Mouse (Mus musculus): ENCODE measurements around the gene Usp4. TPM values are rescaled to one million over a fixed set of nuclear protein-coding genes. Genes with fewer than 3 reads are reported as not detected.
"Not testable (repeated sequence)": the region's sequence is repeated elsewhere in the genome, so short reads cannot be mapped to it uniquely, and the experiment has no call there.

Usp4 gene
- polyA plus RNA-seq (2012; rRNA removed): 57.7 and 67.5 TPM in 2 replicates

DNA sequence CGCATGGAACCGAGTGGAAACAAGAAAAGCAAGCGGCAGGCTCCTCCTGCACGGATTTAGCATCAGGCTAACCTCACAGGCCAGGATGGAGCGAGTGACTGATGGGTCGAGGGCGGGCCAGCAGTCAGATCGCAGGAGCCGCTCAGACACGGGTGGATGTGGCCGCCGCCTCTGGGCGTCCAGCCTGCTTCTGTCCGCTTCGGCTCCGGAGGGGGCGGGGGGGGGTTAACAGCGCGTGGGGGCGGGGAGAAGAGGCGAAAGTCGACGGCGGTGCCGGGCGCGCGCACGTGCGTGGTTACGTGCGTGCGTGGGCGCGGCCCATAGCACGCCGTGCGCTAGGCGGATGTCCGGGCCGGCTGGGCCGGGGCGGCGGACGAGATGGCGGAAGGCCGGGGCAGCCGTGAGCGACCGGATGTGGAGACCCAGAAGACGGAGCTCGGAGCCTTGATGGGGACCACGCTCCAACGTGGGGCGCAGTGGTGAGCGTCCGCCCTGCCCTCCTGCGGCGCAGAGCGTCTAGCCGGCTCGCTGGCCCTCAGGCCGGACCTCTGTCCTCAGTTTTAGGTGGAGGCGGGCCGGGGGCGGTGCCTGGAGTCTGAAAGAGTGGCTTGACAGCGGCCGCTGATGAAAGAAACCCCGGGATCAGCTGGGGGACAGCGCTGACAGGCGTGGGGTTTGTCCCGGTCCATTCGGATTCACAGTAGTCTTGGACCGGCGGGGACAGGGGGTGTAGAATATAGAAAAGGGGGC lies at the start of gene Usp4:
Usp4 (plus strand) TSS at position 314 of the 750 bp plus-strand sequence.
- 1% methylated on average over 68 of the region's 75 CpGs for WGBS
- DNase-seq (ENCODE audit: low read depth, low spot score): peak; percentile 55

DNA sequence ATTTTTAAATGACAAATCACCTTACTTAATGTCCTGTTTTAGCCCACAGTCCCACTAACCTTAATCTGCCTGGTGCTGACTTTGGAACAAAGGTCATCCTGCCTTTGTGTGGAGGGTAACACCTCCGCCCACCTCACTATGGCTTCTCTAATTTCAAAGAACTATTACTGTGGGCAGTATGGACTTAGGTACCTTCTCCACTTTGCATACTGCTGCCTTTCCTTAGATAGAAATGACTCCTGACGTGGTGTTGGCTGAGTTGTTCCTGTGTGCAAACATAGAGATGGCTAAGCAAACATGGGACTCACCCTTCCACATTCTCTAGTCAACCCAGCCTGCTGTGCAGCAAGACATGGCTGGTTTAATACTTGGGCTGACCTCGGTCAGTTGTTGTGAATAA lies 45.8 kb upstream of the Usp4 start:
- DNase-seq (ENCODE audit: low read depth, low spot score): no peak
- WGBS: 37% methylated on average over 3 of the region's 3 CpGs

DNA sequence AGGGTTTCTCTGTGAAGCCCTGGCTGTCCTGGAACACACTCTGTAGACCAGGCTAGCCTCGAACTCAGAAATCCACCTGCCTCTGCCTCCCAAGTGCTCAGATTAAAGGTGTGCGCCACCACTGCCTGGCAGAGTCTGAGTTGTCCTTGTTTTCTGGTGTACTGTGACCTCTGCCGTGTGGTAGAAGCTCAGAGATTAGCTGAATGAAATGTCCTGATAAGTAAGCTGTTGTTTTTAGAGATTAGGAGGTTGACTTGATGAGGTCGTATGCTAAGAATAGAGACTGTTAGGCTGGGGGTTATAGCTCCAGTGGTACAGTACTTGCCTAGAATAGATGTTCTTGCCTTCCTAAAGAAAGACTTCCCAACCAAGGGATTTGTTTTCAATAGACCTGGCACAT lies 42.9 kb upstream of the Usp4 start:
- 65% methylated on average over 4 of the region's 4 CpGs for WGBS
- no peak for DNase-seq (ENCODE audit: low read depth, low spot score)

DNA sequence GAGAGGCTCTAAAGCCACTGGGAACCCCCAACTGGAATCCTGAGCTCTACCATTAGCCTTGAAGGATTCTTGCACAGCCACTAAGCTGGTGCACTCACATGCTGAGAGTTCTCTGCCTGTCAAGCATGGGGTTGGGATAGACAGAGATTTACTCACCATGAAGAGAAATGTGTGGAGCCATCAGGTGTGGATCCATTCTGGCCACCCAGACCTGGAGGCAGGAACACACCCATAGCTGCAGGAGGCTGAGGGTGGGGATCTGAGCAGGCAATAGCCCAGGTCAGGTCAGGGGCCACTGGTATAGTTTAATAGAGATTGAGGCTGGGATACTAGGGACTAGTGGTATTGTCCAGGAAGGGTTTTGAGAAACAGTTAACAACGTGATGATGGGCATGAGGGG lies 42.5 kb upstream of the Usp4 start:
- WGBS: 0% methylated on average over 1 of the region's 1 CpGs
- DNase-seq (ENCODE audit: low read depth, low spot score): no peak

DNA sequence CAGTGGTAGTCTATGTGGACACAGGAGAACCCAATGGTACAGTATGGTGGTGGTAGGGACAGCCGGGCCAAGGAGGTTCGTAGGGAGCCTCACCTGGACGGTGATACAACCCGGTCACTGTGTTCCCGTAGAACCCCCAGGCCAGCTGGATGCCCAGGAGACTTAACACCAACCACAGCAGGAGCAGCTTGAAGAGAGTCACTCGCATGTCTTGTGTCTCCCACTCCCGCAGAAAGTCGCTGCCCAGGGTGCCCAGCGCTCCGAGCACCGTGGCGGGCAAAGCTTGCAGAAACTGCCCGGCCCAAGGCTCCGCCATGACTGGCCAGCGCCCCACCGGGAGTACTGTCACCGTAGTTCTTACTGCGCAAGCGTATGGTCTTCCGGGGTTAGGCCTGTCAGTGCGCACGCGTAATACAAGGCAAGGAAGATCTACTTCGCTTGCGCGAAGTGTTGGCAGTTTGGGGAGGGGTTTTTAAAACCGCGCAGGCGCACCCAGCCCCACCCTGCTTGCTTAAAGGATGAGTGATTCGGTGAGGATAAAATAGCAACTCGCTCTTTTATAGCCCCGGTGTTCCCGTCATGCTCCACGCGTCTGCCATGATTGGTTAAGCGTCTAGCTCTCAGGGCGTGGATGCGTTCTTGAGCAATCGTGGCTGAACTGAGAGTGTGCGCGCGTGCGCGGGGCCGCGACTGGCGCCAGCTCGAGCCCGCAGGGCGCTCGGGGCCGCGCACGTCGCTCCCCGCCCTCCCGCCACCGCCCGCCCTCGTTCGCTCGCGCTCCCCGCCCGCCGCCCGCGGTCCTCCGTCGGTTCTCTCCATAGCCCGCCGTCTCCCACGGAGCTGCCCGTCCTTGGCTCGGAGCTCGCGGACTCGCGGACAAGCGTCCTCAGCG lies 41.8 kb upstream of the Usp4 start, which contains the start of the genes Rhoa and Tcta:
Rhoa (plus strand) TSS at position 501 of the 892 bp plus-strand sequence.
Tcta (minus strand) TSS at position 532 of the 892 bp plus-strand sequence.
- DNase-seq (ENCODE audit: low read depth, low spot score): peak; percentile 99
- WGBS: 1% methylated on average over 81 of the region's 81 CpGs

DNA sequence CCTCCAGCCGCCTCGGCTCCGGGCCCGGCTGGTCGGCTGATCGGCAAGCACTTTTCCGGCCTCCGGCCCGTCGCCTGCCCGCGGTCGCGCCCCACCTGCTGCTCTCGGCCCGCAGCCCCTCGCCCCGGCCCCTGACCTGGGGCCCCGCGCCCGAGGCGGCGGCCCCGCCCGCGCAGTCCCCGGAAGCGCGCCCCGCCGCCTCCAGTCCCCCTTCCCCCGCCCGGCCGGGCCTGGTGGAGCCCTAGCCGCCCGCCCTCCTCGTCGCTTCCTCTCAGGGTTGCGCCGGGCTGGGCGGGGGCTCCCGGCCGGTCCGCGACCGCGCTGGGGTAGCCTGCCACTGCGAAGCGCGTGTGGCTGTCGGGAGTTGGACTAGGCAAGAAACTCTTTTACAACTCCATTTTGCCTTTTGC lies 41.1 kb upstream of the Usp4 start:
- no peak for DNase-seq (ENCODE audit: low read depth, low spot score)
- under 1% methylated on average over 48 of the region's 51 CpGs for WGBS

DNA sequence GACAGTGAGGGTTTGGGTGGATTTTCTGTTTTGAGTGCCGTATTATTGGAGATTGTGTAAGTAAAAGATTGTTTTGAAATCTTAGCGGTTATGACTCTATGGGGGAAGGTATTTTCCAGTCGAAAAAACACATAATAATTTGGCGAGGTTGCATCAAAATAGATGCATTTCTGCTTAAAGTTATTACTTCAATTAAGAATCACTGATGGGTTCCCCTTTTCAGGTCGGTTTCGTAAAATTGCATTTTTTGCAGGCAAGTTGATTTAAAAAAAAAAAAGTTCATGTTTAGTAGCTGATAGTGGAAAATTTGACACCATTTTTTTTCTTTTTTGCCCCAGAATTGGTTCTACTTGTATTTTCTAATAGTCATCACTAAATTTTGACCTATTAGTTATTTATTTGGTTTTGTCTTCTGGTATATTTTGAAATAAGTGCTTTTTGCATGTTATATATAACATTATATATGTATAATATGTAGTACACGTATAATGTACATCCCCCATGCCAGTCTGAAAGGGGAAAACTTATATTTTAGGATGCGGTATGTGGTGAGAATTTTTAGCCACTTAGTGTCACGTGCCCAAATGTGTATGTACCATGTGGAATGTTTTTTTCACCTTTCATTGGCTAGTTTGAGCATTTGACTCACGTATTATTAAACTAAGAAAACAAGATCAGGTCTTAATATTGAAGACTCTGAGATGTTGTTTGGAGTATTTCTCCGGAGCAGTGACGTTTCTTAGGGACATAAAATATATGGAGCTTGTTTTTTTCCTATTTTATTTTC lies 40.4 kb upstream of the Usp4 start:
- under 1% methylated on average over 12 of the region's 12 CpGs for WGBS
- DNase-seq (ENCODE audit: low read depth, low spot score): no peak

DNA sequence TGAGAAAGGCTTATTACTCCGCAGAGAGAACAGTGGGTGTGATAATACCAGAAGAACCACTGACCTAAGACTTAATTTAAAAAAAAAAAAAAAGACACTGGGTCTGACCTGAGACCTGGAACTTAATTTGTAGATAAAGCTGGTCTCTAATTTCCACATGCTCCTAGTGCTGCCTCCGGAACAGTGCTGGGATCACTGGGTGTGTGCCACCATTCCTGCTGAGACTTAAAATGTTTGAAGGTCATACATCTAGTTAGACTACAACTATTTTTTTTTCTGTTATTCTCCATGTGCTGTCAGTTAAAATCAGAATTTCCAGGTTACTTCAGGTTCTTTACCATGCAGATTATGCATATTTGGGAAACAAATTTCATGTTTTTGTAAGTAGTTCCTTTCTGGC lies 39.5 kb upstream of the Usp4 start:
- DNase-seq (ENCODE audit: low read depth, low spot score): no peak
- 7% methylated on average over 2 of the region's 2 CpGs for WGBS

DNA sequence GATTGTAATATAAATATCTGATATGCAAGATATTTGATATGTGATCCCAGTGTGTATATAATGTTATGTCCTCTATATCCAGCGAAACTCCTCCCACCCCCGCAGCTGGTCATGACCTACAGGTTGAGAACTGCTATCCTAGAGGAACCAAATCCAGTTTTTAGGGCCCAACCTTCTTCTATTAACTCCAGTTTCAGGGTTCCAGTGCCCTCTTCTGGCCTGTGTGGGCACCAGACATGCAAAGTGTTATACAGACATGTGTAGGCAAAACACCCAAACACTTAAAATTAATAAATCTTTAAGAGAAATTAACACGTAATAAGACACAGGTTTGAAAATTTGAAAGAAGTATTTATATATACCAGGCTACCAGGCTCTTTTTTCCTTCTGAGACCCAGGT lies 30.1 kb upstream of the Usp4 start:
- WGBS: 91% methylated on average over 3 of the region's 3 CpGs
- no peak for DNase-seq (ENCODE audit: low read depth, low spot score)

DNA sequence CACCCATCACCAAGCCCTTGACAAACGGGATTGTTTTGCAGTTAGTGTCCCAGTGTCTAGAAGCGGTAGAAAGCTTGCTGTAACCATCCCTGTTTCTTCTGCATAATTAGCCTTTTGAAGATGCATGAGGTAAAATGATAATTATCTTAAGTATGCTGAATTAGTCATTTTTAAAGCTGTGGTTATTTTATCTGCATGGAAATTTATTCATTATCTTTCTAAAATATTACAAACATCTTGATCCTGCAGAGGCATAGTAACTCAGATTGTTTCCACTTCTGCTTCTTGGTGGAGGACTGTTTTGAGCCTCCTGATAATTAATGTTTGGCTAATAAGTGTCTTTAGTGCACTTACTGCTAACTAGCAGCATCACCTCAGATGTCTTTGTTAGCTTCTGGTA lies 29.2 kb upstream of the Usp4 start:
- no peak for DNase-seq (ENCODE audit: low read depth, low spot score)
- WGBS: 67% methylated on average over 2 of the region's 2 CpGs

DNA sequence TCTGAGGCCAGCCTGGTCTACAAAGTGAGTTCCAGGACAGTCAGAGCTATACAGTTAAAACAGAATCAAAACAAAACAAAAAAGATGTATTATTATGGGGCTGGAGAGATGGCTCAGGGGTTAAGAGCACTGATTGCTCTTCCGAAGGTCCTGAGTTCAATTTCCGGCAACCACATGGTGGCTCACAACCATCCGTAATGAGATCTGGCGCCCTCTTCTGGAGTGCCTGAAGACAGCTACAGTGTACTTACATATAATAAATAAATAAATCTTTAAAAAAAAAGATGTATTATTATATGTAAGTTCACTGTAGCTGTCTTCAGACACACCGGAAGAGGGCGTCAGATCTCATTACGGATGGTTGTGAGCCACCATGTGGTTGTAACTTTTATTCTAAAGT lies 25.6 kb upstream of the Usp4 start:
- DNase-seq (ENCODE audit: low read depth, low spot score): not testable (repeated sequence)
- WGBS: 88% methylated on average over 7 of the region's 7 CpGs

DNA sequence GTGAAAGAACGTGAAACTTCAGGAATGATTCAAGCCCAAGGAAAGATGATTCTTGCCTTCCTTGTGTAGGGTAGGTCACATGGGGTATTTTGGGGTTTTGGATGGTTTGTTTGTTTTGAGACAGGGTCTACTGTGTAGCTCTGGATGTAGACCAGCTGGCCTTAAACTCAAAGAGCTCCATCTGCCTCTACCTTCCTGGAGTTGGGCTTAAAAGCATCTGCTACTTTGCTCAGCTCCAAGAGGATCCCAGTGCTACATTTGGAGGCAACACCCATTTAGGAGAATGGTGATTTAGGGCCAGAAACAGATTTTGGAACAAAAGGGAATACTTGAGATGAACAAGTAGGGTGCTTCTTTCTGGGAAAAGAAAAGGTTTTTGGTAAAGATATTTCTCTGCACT lies 22.9 kb upstream of the Usp4 start:
- DNase-seq (ENCODE audit: low read depth, low spot score): no peak
- WGBS: 85% methylated on average over 1 of the region's 1 CpGs

DNA sequence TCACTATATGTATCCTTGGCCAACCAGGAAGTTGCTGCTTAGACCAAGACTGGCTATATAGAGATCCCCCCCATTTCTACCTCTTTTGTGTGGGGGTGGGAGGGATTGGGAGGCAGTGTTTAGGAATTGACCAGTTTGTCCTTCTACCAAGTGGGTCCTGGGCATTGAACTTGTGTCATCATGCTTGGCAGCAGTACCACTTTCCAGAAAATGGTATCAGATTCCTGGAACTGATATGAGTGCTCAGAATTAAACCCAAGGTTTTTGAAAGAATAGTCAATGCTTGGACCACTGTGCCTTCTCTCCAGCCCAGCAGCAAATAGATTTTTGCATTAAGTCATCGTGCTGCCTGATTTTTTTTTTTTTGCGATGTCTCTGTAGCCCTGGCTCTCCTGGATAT lies 21.8 kb upstream of the Usp4 start:
- DNase-seq (ENCODE audit: low read depth, low spot score): no peak
- 90% methylated on average over 2 of the region's 2 CpGs for WGBS

DNA sequence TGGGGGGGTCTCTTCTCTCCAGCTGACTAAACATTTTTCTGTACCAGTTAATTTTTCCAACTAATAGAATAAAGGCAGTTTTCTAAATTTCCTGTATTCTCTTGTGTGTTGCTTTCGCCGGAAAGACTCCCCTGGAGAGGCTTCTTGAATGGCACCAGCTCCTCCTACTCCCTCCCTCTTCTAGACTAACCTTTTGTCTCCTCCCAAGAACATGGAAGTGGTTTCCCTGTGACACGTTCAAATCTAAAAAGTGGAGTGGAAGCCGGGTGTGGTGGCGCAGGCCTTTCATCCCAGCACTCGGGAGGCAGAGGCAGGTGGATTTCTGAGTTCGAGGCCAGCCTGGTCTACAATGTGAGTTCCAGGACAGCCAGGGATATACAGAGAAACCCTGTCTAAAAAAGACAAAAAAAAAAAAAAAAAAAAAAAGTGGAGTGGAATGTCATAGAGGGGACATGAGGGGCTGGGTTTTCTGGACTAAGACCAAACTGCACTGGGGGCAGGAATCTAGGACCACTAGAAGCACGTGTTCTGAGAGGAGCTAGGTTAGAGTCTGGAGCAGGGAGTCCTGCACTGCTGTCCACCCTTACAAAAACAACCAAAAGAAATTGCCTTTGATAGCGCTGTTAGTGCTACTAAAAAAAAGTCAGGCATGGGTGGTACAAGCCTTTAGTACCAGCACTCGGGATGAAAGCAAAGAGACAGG lies 9.7 kb upstream of the Usp4 start:
- WGBS: 49% methylated on average over 10 of the region's 10 CpGs
- DNase-seq (ENCODE audit: low read depth, low spot score): no peak

DNA sequence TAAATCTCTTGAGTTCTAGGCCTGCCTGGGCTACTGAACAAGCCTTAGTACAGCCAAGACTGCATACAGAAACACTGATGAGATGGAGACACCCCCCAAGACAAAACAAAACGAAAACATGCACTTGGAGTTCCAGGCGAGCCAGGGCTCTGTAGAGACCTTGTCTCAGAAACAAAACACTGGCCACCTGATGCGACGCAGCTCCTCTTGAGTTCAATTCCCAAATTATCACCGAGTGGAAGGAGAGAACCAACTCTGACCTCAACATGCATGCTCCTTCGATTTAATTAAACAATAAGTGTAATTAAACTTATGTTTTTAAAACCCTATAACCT lies 9.1 kb upstream of the Usp4 start:
- 7% methylated on average over 6 of the region's 6 CpGs for WGBS
- DNase-seq (ENCODE audit: low read depth, low spot score): no peak

DNA sequence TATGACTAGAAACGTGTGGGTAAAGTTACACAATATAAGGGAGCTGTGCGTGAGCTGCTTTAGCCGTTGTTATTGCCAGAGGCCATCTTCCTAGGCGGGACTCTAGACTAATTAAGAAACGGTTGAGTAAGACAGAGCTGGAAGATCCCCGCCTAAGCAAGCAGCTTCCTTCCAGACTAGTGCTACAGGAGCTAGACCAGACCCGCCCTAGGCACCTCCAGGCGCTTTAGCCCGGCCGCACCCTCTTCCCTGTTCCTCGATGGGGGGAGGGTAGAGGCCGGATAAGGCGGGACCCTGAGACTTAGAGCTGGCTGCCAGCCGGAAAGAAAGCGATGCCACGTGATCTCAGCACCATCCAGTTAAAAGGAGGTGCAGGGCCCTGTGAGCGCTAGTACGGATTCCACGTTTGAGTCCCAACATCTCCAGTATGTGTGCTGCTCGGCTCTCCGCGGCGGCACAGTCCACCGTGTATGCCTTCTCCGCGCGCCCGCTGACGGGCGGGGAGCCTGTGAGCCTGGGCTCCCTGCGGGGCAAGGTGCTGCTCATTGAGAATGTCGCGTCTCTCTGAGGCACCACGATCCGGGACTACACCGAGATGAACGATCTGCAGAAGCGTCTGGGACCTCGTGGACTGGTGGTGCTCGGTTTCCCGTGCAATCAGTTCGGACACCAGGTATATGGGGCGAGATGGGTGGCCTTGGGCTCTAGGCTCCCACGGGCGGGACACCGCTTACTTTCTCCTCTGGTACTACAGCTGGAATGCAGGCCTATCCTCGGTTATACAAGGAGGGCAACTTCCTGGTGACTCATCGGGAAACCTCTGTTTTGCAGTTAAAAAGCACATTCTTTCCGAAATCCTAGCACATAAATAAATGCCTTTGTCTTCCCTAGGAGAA lies 8.5 kb upstream of the Usp4 start, which contains the start of gene Gpx1:
Gpx1 (plus strand) TSS at position 18 of the 896 bp plus-strand sequence.
- WGBS: under 1% methylated on average over 49 of the region's 49 CpGs
- DNase-seq (ENCODE audit: low read depth, low spot score): peak; percentile 98

DNA sequence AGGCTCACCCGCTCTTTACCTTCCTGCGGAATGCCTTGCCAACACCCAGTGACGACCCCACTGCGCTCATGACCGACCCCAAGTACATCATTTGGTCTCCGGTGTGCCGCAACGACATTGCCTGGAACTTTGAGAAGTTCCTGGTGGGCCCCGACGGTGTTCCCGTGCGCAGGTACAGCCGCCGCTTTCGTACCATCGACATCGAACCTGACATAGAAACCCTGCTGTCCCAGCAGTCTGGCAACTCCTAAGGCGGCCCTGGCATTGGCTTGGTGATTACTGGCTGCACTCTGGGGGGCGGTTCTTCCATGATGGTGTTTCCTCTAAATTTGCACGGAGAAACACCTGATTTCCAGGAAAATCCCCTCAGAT lies 7.8 kb upstream of the Usp4 start:
- 3% methylated on average over 20 of the region's 20 CpGs for WGBS
- DNase-seq (ENCODE audit: low read depth, low spot score): no peak
